In the genomic region with DNA sequence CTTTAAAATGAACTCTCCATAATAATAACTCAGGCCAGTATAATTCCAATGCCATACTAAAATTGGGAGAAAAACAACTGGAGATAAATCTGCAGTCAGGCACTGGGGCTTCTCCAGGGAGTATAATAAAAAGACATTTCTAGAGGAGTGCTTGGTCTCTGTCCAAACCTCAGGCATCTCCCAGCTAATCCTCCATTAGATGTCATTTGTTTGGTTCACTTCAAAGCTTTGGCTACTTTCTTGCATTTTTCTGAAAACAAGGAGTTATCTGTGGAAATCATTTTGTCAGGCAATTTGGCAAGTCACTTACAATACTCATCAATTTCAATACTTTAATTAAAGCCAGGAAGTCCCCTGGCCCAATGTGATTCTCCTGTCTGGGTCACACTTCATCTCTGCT, we compare ENCODE assay signal across 16 mouse cellular contexts.
"Had no signal": no experiment of that assay in that cellular context is flagged by ENCODE, and none has a peak within 500 bp of the region (broad histone marks: within the 10 kb centered on the region; RNA-seq: fewer than 3 reads in every experiment).

No protein-coding gene starts in this region.

- H3K4me1 ChIP-seq: limb, embryonic 12.5 days; liver, embryonic 13.5 days; megakaryocyte, embryonic 14.5 days; stomach, embryonic 15.5 days had no signal

- H3K27me3 ChIP-seq: limb, embryonic 12.5 days; liver, embryonic 13.5 days; megakaryocyte, embryonic 14.5 days; stomach, embryonic 15.5 days had no signal

- H3K4me2 ChIP-seq: limb, embryonic 12.5 days; liver, embryonic 13.5 days; midbrain, embryonic 11.5 days; stomach, embryonic 15.5 days had no signal

- H3K9me3 ChIP-seq: limb, embryonic 12.5 days; liver, embryonic 13.5 days; megakaryocyte, embryonic 14.5 days; stomach, embryonic 15.5 days had no signal

- DNase-seq: kidney, postnatal 36 days; liver; liver, embryonic 13.5 days; liver, postnatal 0 days; right cerebral cortex, postnatal 14 days; thymus, adult 2 months; thymus, postnatal 25 days had no signal

- H3K9ac ChIP-seq: limb, embryonic 12.5 days; liver, embryonic 13.5 days; liver, postnatal 0 days; stomach, embryonic 15.5 days had no signal

- ATAC-seq: inflammation-experienced regulatory T-cells, adult 6 months; intestine, postnatal 0 days; liver, postnatal 0 days; midbrain, embryonic 16.5 days had no signal

- H3K4me3 ChIP-seq: layer of hippocampus, adult 2 months; limb, embryonic 12.5 days; liver, embryonic 13.5 days; megakaryocyte, embryonic 14.5 days; stomach, embryonic 15.5 days had no signal

- H3K27ac ChIP-seq: layer of hippocampus, adult 2 months; limb, embryonic 12.5 days; liver, embryonic 13.5 days; macrophage; stomach, embryonic 15.5 days had no signal

- H3K36me3 ChIP-seq: limb, embryonic 12.5 days; liver, embryonic 13.5 days; stomach, embryonic 15.5 days had no signal
